Mouse (Mus musculus) ES-Bruce4 (cell line): ENCODE data around the gene Pias1. TPM values are rescaled to one million over a fixed set of nuclear protein-coding genes. Genes with fewer than 3 reads are reported as not detected.

Experiments used
- H3K27ac ChIP-seq: 2 replicates; pipeline ENCODE4 v1.5.1; 2012; ENCODE audit warnings: low read length, inconsistent platforms; ENCODE audit not compliant: insufficient read depth
- H3K27me3 ChIP-seq: 2 replicates; pipeline ENCODE4 v1.6.1; 2012; ENCODE audit warnings: mild to moderate bottlenecking, low read length, inconsistent platforms; ENCODE audit not compliant: control insufficient read depth, poor library complexity, insufficient read depth, severe bottlenecking
- H3K36me3 ChIP-seq: 2 replicates; pipeline ENCODE4 v1.6.1; 2012; ENCODE audit warnings: inconsistent platforms, mild to moderate bottlenecking, low read length, moderate library complexity; ENCODE audit not compliant: control insufficient read depth, poor library complexity, insufficient read depth, severe bottlenecking
- H3K4me1 ChIP-seq: one replicate; pipeline ENCODE4 v1.8.1; 2011; ENCODE audit warnings: low read length; ENCODE audit not compliant: control insufficient read depth, insufficient read depth
- H3K4me3 ChIP-seq: 2 replicates; pipeline ENCODE4 v1.5.1; 2011; ENCODE audit warnings: low read depth, mild to moderate bottlenecking, low read length
- H3K9ac ChIP-seq: 2 replicates; pipeline ENCODE4 v1.6.1; 2012; ENCODE audit warnings: low read depth, mild to moderate bottlenecking, inconsistent platforms; ENCODE audit not compliant: poor library complexity, severe bottlenecking
- H3K9me3 ChIP-seq: replicated peaks from 2 replicates; pipeline ENCODE4 v1.6.1; 2012; ENCODE audit warnings: mild to moderate bottlenecking, low read length, inconsistent platforms; ENCODE audit not compliant: control insufficient read depth, poor library complexity, insufficient read depth, severe bottlenecking
- CTCF ChIP-seq: IDR thresholded peaks from one replicate; pipeline ENCODE4 v1.8.1; 2011; ENCODE audit warnings: low read depth, low read length
- EP300 ChIP-seq: IDR thresholded peaks from 2 replicates; pipeline ENCODE4 v1.6.1; 2011; ENCODE audit warnings: low read depth, low read length; ENCODE audit not compliant: insufficient read depth
- POLR2A ChIP-seq: IDR thresholded peaks from one replicate; pipeline ENCODE4 v1.8.1; 2011; ENCODE audit warnings: low read length; ENCODE audit not compliant: insufficient read depth
- polyA plus RNA-seq: library from polyadenylated mRNA; stranded (reverse); fragments of >200 nt; gene quantifications from 2 replicates; pipeline ENCODE4 v1.2.4, GENCODE M21; 2011; ENCODE audit warnings: low read depth; ENCODE audit not compliant: missing spikeins, insufficient read depth, insufficient read length

Gene Pias1
- polyA plus RNA-seq, 1 experiment, result 63.8 TPM

- Histone ChIP-seq H3K4me1 (no peaks in the 10 kb centered on the region), H3K9ac (no peak overlapping the region), H3K27me3 (no peaks in the 10 kb centered on the region), H3K9me3 (no peaks in the 10 kb centered on the region), H3K27ac (no peak overlapping the region), H3K4me3 (no peak overlapping the region), H3K36me3 (peaks cover 3% of the 10 kb centered on the region; the same call in 1 of the 2 replicates)
- TF ChIP-seq CTCF, result no peak
- TF ChIP-seq EP300, result no peak
- TF ChIP-seq POLR2A, result no peak
These were observed 74.2 kb downstream of the Pias1 start for GRCm38 (mm10) chr9:62913390-62914069.

- H3K4me1 ChIP-seq, result no peaks in the 10 kb centered on the region
- TF ChIP-seq POLR2A, result no peak
- no peak for TF ChIP-seq CTCF
- no peak for TF ChIP-seq EP300
- H3K9ac ChIP-seq, result no peak overlapping the region
- peaks cover 3% of the 10 kb centered on the region; the same call in 1 of the 2 replicates for H3K9me3 ChIP-seq
- H3K36me3 ChIP-seq, result no peaks in the 10 kb centered on the region; the same call in 1 of the 2 replicates
- H3K27ac ChIP-seq, result no peak overlapping the region
- H3K27me3 ChIP-seq, result no peaks in the 10 kb centered on the region
- H3K4me3 ChIP-seq, result no peak overlapping the region
These were observed 82.7 kb downstream of the Pias1 start for GRCm38 (mm10) chr9:62905039-62905438.

- TF ChIP-seq EP300 (no peak), CTCF (no peak), POLR2A (no peak)
- Histone ChIP-seq H3K27ac (no peak overlapping the region), H3K27me3 (no peaks in the 10 kb centered on the region), H3K4me1 (no peaks in the 10 kb centered on the region), H3K36me3 (no peaks in the 10 kb centered on the region; the same call in 1 of the 2 replicates), H3K9me3 (peaks cover 3% of the 10 kb centered on the region; the same call in 1 of the 2 replicates), H3K9ac (no peak overlapping the region), H3K4me3 (no peak overlapping the region)
These were observed 83.9 kb downstream of the Pias1 start for GRCm38 (mm10) chr9:62903841-62904240.

- H3K9ac ChIP-seq, result no peak overlapping the region
- H3K27ac ChIP-seq, result no peak overlapping the region
- H3K27me3 ChIP-seq, result no peaks in the 10 kb centered on the region
- H3K36me3 ChIP-seq, result no peaks in the 10 kb centered on the region; the same call in 1 of the 2 replicates
- no peak overlapping the region for H3K4me3 ChIP-seq
- H3K9me3 ChIP-seq, result peaks cover 3% of the 10 kb centered on the region; the same call in 1 of the 2 replicates
- TF ChIP-seq CTCF (no peak), EP300 (no peak), POLR2A (no peak)
- H3K4me1 ChIP-seq, result no peaks in the 10 kb centered on the region
These were observed 86.0 kb downstream of the Pias1 start for GRCm38 (mm10) chr9:62901736-62902135.

- Histone ChIP-seq H3K27me3 (no peaks in the 10 kb centered on the region), H3K27ac (no peak overlapping the region), H3K4me1 (no peaks in the 10 kb centered on the region), H3K36me3 (peaks cover 12% of the 10 kb centered on the region), H3K9ac (no peak overlapping the region), H3K9me3 (no peaks in the 10 kb centered on the region), H3K4me3 (no peak overlapping the region)
- TF ChIP-seq CTCF (no peak), POLR2A (no peak), EP300 (no peak)
These were observed 93.2 kb downstream of the Pias1 start for GRCm38 (mm10) chr9:62894486-62894885.

DNA sequence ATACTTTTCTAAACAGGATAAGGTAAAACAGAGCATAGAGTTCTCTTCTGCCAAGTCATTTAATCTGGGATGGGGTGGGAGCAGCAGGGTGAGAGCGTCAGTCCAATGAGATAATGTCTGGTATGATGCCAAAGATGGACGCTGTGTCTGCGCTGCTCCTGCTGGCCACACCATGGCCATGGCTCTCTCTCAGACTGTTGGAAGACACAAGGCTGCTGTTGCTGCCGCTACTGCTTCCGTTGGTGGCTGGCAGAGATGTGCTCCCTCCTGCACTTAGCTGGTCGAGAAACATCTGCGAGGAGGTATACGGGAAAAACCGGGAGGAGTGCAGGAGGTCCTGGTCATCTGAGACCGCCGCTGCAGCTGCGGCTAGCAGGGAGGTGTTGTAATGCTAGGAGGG, 105.9 kb downstream of the Pias1 start:
- H3K36me3 ChIP-seq, result peaks cover 8% of the 10 kb centered on the region
- no peak overlapping the region for H3K27ac ChIP-seq
- no peaks in the 10 kb centered on the region for H3K4me1 ChIP-seq
- TF ChIP-seq POLR2A (no peak), CTCF (no peak), EP300 (no peak)
- H3K4me3 ChIP-seq, result no peak overlapping the region
- H3K9ac ChIP-seq, result no peak overlapping the region
- H3K9me3 ChIP-seq, result no peaks in the 10 kb centered on the region
- no peaks in the 10 kb centered on the region for H3K27me3 ChIP-seq
